Mouse (Mus musculus): ENCODE results near the gene 1600014C10Rik.

DNA sequence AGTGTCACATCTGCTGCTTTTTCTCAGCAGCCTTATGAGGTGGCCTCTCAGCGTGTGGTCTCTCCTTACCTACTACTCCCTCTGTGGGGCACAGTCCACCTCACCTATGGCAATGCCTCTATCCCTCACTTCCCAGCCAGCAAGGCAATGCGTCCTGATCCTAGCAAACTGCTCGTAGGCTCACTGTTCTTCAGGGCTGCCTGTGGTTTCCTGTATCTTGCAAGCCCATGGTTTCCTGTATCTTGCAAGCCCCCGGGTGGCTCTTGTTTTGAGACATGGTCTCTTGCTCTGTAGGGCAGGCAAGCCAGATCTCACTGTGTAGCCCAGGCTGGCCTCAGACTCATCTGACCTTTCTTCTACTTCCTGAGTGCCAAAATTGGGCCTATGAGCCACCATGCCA lies 3.8 kb downstream of the 1600014C10Rik start:
- TF ChIP-seq CTCF (IDR thresholded peaks at IDR 0.05; ENCODE audit: low read depth, low read length) = no peak
- TF ChIP-seq GATA1 (IDR thresholded peaks at IDR 0.05; ENCODE audit: borderline replicate concordance, low read length) = no peak
- TF ChIP-seq TAL1 (conservative IDR thresholded peaks at IDR 0.05; ENCODE audit: low read depth, low read length) = no peak
- no peak for TF ChIP-seq POLR2AphosphoS5 (IDR thresholded peaks at IDR 0.05; ENCODE audit: insufficient replicate concordance, low read depth, low read length)
